Mouse (Mus musculus): Measurements from ENCODE around the gene Oaz1. TPM values are rescaled to one million over a fixed set of nuclear protein-coding genes. Genes with fewer than 3 reads are reported as not detected.

The Oaz1 gene
- polyA plus RNA-seq (2015; fragmentation: Nextera tagmentation; extraction: Ambion mirVana), result 1,102 and 1,149 TPM in 2 replicates

GRCm38 (mm10) chr10:80826151-80827062 lies at the start of gene Oaz1:
TSS of gene Oaz1 (plus strand) at chr10:80826656.
- H3K27me3 ChIP-seq (ENCODE audit: control insufficient read depth, insufficient read depth, low read depth, low read length), result no peaks in the 10 kb centered on the region
- H3K9ac ChIP-seq (ENCODE audit: low read depth, low read length), result peak within 1 kb of the TSS; percentile 92
- H3K36me3 ChIP-seq (ENCODE audit: control insufficient read depth, insufficient read depth, low read length), result peaks cover 10% of the 10 kb centered on the region
- WGBS, result under 1% methylated on average over 77 of the region's 82 CpGs
- H3K4me2 ChIP-seq (ENCODE audit: low read length), result peak within 1 kb of the TSS; percentile 91
- H3K4me1 ChIP-seq (ENCODE audit: control insufficient read depth, insufficient read depth, low read length), result peaks cover 20% of the 10 kb centered on the region
- peak within 1 kb of the TSS; percentile 94 for H3K27ac ChIP-seq (ENCODE audit: low read length)
- no peaks in the 10 kb centered on the region for H3K9me3 ChIP-seq (replicated peaks; ENCODE audit: control insufficient read depth, low read length, poor library complexity, severe bottlenecking)
- ATAC-seq, result peak; percentile 97
- H3K4me3 ChIP-seq (ENCODE audit: low read depth, low read length), result peak within 1 kb of the TSS; percentile 85

GRCm38 (mm10) chr10:80777123-80777522 lies 49.3 kb upstream of the Oaz1 start:
- WGBS, result 95% methylated on average over 5 of the region's 5 CpGs
- Histone ChIP-seq H3K4me3 (ENCODE audit: low read depth, low read length) (no peak overlapping the region), H3K4me1 (ENCODE audit: control insufficient read depth, insufficient read depth, low read length) (no peaks in the 10 kb centered on the region)

GRCm38 (mm10) chr10:80779565-80779964 lies 46.9 kb upstream of the Oaz1 start:
- H3K4me1 ChIP-seq (ENCODE audit: control insufficient read depth, insufficient read depth, low read length), result no peaks in the 10 kb centered on the region
- no peak overlapping the region for H3K27ac ChIP-seq (ENCODE audit: low read length)
- no peak overlapping the region for H3K4me2 ChIP-seq (ENCODE audit: low read length)
- no peaks in the 10 kb centered on the region for H3K9me3 ChIP-seq (replicated peaks; ENCODE audit: control insufficient read depth, low read length, poor library complexity, severe bottlenecking)
- ATAC-seq, result no peak
- no peak overlapping the region for H3K9ac ChIP-seq (ENCODE audit: low read depth, low read length)
- no peak overlapping the region for H3K4me3 ChIP-seq (ENCODE audit: low read depth, low read length)
- peaks cover 59% of the 10 kb centered on the region for H3K36me3 ChIP-seq (ENCODE audit: control insufficient read depth, insufficient read depth, low read length)
- H3K27me3 ChIP-seq (ENCODE audit: control insufficient read depth, insufficient read depth, low read depth, low read length), result no peaks in the 10 kb centered on the region

More at GRCm38 (mm10) chr10:80777123-80777522, 49.3 kb upstream of the Oaz1 start:
- H3K4me2 ChIP-seq (ENCODE audit: low read length), result no peak overlapping the region
- no peak for ATAC-seq
- H3K27me3 ChIP-seq (ENCODE audit: control insufficient read depth, insufficient read depth, low read depth, low read length), result no peaks in the 10 kb centered on the region
- H3K27ac ChIP-seq (ENCODE audit: low read length), result no peak overlapping the region
- peaks cover 48% of the 10 kb centered on the region for H3K36me3 ChIP-seq (ENCODE audit: control insufficient read depth, insufficient read depth, low read length)
- H3K9ac ChIP-seq (ENCODE audit: low read depth, low read length), result no peak overlapping the region
- H3K9me3 ChIP-seq (replicated peaks; ENCODE audit: control insufficient read depth, low read length, poor library complexity, severe bottlenecking), result no peaks in the 10 kb centered on the region

GRCm38 (mm10) chr10:80784302-80784701 lies 42.2 kb upstream of the Oaz1 start:
- Histone ChIP-seq H3K27ac (ENCODE audit: low read length) (no peak overlapping the region), H3K4me1 (ENCODE audit: control insufficient read depth, insufficient read depth, low read length) (no peaks in the 10 kb centered on the region), H3K4me3 (ENCODE audit: low read depth, low read length) (no peak overlapping the region), H3K36me3 (ENCODE audit: control insufficient read depth, insufficient read depth, low read length) (peaks cover 84% of the 10 kb centered on the region), H3K4me2 (ENCODE audit: low read length) (no peak overlapping the region), H3K27me3 (ENCODE audit: control insufficient read depth, insufficient read depth, low read depth, low read length) (no peaks in the 10 kb centered on the region), H3K9ac (ENCODE audit: low read depth, low read length) (no peak overlapping the region), H3K9me3 (replicated peaks; ENCODE audit: control insufficient read depth, low read length, poor library complexity, severe bottlenecking) (no peaks in the 10 kb centered on the region)
- ATAC-seq, result no peak
- 98% methylated on average over 2 of the region's 2 CpGs for WGBS

DNA sequence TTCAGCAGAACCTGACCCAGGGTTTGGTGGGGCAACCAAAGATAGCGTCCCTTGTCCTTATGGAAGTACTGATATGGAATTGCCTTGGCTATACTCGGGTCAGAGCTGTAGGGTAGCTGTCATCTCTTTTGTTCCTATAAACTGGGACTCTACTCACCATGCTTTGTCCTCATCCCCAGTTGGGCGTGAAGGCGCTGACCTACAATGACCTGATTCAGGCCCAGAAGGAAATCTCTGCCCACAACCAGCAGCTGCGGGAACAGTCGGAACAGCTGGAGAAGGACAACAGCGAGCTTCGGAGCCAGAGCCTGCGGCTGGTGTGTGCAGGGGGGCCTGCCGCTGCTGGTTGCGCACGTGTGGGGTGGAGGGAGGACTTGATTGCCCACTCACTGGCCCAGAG lies 41.6 kb upstream of the Oaz1 start:
- 74% methylated on average over 12 of the region's 12 CpGs for WGBS

DNA sequence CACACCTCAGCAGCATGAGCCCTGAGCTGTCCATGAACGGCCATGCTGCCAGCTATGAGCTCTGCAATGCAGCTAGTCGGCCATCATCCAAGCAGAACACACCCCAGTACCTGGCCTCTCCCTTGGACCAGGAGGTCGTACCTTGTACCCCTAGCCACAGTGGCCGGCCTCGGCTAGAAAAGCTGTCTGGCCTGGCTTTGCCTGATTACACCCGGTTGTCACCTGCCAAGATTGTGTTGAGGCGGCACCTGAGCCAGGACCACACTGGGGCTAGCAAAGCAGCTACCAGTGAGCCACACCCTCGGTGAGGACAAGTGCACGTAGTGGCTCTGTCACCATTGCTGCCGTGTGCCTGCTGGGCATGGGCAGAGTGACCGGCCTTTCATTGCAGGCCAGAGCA lies 40.5 kb upstream of the Oaz1 start:
- no peaks in the 10 kb centered on the region for H3K9me3 ChIP-seq (replicated peaks; ENCODE audit: control insufficient read depth, low read length, poor library complexity, severe bottlenecking)
- no peaks in the 10 kb centered on the region for H3K4me1 ChIP-seq (ENCODE audit: control insufficient read depth, insufficient read depth, low read length)
- H3K4me3 ChIP-seq (ENCODE audit: low read depth, low read length), result no peak overlapping the region
- no peak for ATAC-seq
- H3K36me3 ChIP-seq (ENCODE audit: control insufficient read depth, insufficient read depth, low read length), result peaks cover 83% of the 10 kb centered on the region
- 94% methylated on average over 11 of the region's 11 CpGs for WGBS
- H3K27me3 ChIP-seq (ENCODE audit: control insufficient read depth, insufficient read depth, low read depth, low read length), result no peaks in the 10 kb centered on the region
- H3K27ac ChIP-seq (ENCODE audit: low read length), result no peak overlapping the region
- no peak overlapping the region for H3K4me2 ChIP-seq (ENCODE audit: low read length)
- H3K9ac ChIP-seq (ENCODE audit: low read depth, low read length), result no peak overlapping the region

More for the DNA sequence above, 41.6 kb upstream of the Oaz1 start:
- Histone ChIP-seq H3K4me2 (ENCODE audit: low read length) (no peak overlapping the region), H3K27me3 (ENCODE audit: control insufficient read depth, insufficient read depth, low read depth, low read length) (no peaks in the 10 kb centered on the region), H3K4me1 (ENCODE audit: control insufficient read depth, insufficient read depth, low read length) (no peaks in the 10 kb centered on the region), H3K9me3 (replicated peaks; ENCODE audit: control insufficient read depth, low read length, poor library complexity, severe bottlenecking) (no peaks in the 10 kb centered on the region), H3K9ac (ENCODE audit: low read depth, low read length) (no peak overlapping the region), H3K4me3 (ENCODE audit: low read depth, low read length) (no peak overlapping the region), H3K27ac (ENCODE audit: low read length) (no peak overlapping the region), H3K36me3 (ENCODE audit: control insufficient read depth, insufficient read depth, low read length) (peaks cover 84% of the 10 kb centered on the region)
- no peak for ATAC-seq

GRCm38 (mm10) chr10:80787517-80787916 lies 38.9 kb upstream of the Oaz1 start:
- ATAC-seq, result no peak
- Histone ChIP-seq H3K27me3 (ENCODE audit: control insufficient read depth, insufficient read depth, low read depth, low read length) (no peaks in the 10 kb centered on the region), H3K9me3 (replicated peaks; ENCODE audit: control insufficient read depth, low read length, poor library complexity, severe bottlenecking) (no peaks in the 10 kb centered on the region), H3K4me1 (ENCODE audit: control insufficient read depth, insufficient read depth, low read length) (no peaks in the 10 kb centered on the region), H3K9ac (ENCODE audit: low read depth, low read length) (no peak overlapping the region), H3K4me2 (ENCODE audit: low read length) (no peak overlapping the region), H3K27ac (ENCODE audit: low read length) (no peak overlapping the region), H3K4me3 (ENCODE audit: low read depth, low read length) (no peak overlapping the region), H3K36me3 (ENCODE audit: control insufficient read depth, insufficient read depth, low read length) (peaks cover 80% of the 10 kb centered on the region)
- WGBS, result 81% methylated on average over 2 of the region's 2 CpGs

DNA sequence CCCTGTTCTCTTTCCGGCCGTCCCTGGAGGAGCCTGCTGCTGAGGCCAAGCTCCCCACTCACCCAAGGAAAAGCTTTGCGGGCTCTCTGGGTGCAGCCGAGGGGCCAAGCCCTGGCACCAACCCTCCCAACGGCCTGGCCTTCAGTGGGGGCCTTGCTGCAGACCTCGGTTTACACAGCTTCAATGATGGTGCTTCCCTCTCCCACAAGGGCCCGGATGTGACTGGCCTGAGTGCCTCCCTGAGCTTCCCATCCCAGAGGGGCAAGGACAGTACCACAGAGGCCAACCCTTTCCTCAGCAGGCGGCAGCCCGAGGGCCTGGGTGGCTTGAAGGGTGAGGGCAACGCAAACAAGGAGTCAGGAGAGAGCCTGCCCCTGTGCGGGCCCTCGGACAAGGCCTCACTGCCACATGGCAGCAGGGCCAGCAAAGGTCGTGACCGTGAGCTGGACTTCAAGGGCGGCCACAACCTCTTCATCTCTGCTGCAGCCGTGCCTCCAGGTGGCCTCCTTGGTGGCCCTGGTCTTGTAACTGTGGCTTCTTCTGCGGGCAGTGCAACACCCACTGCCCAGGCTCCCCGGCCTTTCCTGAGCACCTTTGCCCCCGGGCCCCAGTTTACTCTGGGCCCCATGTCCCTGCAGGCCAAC lies 35.6 kb upstream of the Oaz1 start:
- Histone ChIP-seq H3K4me3 (ENCODE audit: low read depth, low read length) (no peak overlapping the region), H3K27me3 (ENCODE audit: control insufficient read depth, insufficient read depth, low read depth, low read length) (no peaks in the 10 kb centered on the region), H3K27ac (ENCODE audit: low read length) (no peak overlapping the region), H3K4me1 (ENCODE audit: control insufficient read depth, insufficient read depth, low read length) (no peaks in the 10 kb centered on the region), H3K36me3 (ENCODE audit: control insufficient read depth, insufficient read depth, low read length) (peaks cover 59% of the 10 kb centered on the region), H3K9me3 (replicated peaks; ENCODE audit: control insufficient read depth, low read length, poor library complexity, severe bottlenecking) (no peaks in the 10 kb centered on the region), H3K4me2 (ENCODE audit: low read length) (no peak overlapping the region), H3K9ac (ENCODE audit: low read depth, low read length) (no peak overlapping the region)
- 87% methylated on average over 19 of the region's 19 CpGs for WGBS
- no peak for ATAC-seq
